Comparison of ENCODE assay signal across 7 mouse cellular contexts in the genomic region with DNA sequence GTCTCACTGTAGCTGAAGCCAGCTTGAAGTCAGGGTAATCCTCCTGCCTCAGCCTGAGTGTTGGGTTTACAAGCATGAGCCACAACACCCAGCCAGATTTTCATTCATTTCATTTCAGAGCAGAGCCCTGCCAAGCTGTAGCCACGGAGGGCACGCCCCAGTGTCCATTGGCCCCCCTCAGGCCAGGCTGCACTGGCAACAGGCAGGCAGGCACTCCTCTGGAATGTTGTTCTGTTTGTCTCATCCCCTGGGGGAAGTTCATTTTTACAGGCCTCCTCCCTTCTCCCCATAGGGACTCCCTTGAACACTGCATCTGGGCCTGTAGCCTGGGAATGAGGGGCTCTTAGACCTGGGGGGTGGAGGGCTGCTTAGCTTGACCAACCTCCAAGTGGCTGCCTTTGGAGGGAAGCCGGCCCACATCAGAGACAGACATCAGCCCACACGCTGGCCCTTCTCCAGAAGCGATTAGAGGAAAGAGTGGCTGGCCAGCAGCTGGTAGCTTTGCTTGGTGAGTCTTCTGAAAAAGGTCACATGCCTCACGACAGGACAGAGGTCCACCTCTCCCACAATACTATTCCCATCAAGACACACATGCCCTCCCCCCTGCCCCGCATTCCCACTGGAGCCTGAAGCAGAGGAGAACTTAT. TPM values are rescaled to one million over a fixed set of nuclear protein-coding genes. Genes with fewer than 3 reads are reported as not detected.
DNase-seq lines count a peak whose midpoint lies in the region; ATAC-seq lines count a peak whose summit lies in the region.

No protein-coding gene starts in this region.

- H3K4me1 ChIP-seq in kidney, embryonic 14.5 days (ENCODE audit: control insufficient read depth, insufficient read depth, low read length), result peaks cover 49% of the 10 kb centered on the region
- peaks cover 92% of the 10 kb centered on the region for H3K4me1 ChIP-seq in lung, embryonic 15.5 days
- H3K4me1 ChIP-seq in stomach, embryonic 14.5 days (ENCODE audit: control insufficient read depth, insufficient read depth, low read length), result peaks cover 64% of the 10 kb centered on the region

- H3K36me3 ChIP-seq in kidney, embryonic 14.5 days (ENCODE audit: control insufficient read depth, insufficient read depth, low read length), result peaks cover 3% of the 10 kb centered on the region; the same call in 1 of the 2 replicates
- H3K36me3 ChIP-seq in lung, embryonic 15.5 days, result no peaks in the 10 kb centered on the region
- peaks cover 5% of the 10 kb centered on the region; the same call in 1 of the 2 replicates for H3K36me3 ChIP-seq in stomach, embryonic 14.5 days (ENCODE audit: control insufficient read depth, insufficient read depth, low read length)

- ATAC-seq in kidney, embryonic 14.5 days (ENCODE audit: low FRiP score, low TSS enrichment), result peak; percentile 36
- ATAC-seq in lung, embryonic 15.5 days (ENCODE audit: borderline replicate concordance, extremely low read depth, low FRiP score, low TSS enrichment), result peak; percentile 90
- ATAC-seq in stomach, embryonic 14.5 days (ENCODE audit: insufficient number of reproducible peaks, insufficient read depth, low FRiP score, low read depth), result peak; percentile 36; the same call in 1 of the 2 replicates

- 23% methylated on average over 7 of the region's 7 CpGs for WGBS in kidney, embryonic 14.5 days
- 20% methylated on average over 7 of the region's 7 CpGs for WGBS in lung, embryonic 15.5 days
- 34% methylated on average over 7 of the region's 7 CpGs for WGBS in stomach, embryonic 14.5 days

- no peaks in the 10 kb centered on the region for H3K9me3 ChIP-seq in kidney, embryonic 14.5 days (ENCODE audit: control insufficient read depth, low read length)
- no peaks in the 10 kb centered on the region for H3K9me3 ChIP-seq in lung, embryonic 15.5 days
- H3K9me3 ChIP-seq in stomach, embryonic 14.5 days (ENCODE audit: control insufficient read depth, low read depth, low read length), result no peaks in the 10 kb centered on the region

- H3K4me2 ChIP-seq in kidney, embryonic 14.5 days (replicated peaks; ENCODE audit: low read depth, low read length), result no peak overlapping the region
- H3K4me2 ChIP-seq in lung, embryonic 15.5 days, result peak overlapping the region; percentile 26; the same call in 1 of the 2 replicates
- H3K4me2 ChIP-seq in stomach, embryonic 14.5 days (replicated peaks; ENCODE audit: low read depth, low read length), result no peak overlapping the region

- peak overlapping the region; percentile 64; the same call in 1 of the 2 replicates for H3K27ac ChIP-seq in kidney, embryonic 14.5 days (ENCODE audit: low read depth, low read length)
- H3K27ac ChIP-seq in lung, embryonic 15.5 days, result peak overlapping the region; percentile 92
- H3K27ac ChIP-seq in stomach, embryonic 14.5 days (ENCODE audit: low read length), result peak overlapping the region; percentile 58; the same call in 1 of the 2 replicates

- H3K9ac ChIP-seq in kidney, embryonic 14.5 days (ENCODE audit: low read depth, low read length), result no peak overlapping the region
- no peak overlapping the region; the same call in 1 of the 2 replicates for H3K9ac ChIP-seq in lung, embryonic 15.5 days
- no peak overlapping the region for H3K9ac ChIP-seq in stomach, embryonic 14.5 days (replicated peaks; ENCODE audit: low read depth, low read length)

- no peaks in the 10 kb centered on the region for H3K27me3 ChIP-seq in kidney, embryonic 14.5 days (ENCODE audit: control insufficient read depth, insufficient read depth, low read length)
- no peaks in the 10 kb centered on the region for H3K27me3 ChIP-seq in lung, embryonic 15.5 days
- no peaks in the 10 kb centered on the region for H3K27me3 ChIP-seq in stomach, embryonic 14.5 days (ENCODE audit: control insufficient read depth, insufficient read depth, low read length)

- H3K4me3 ChIP-seq in kidney, embryonic 14.5 days (ENCODE audit: low read length), result no peak overlapping the region
- no peak overlapping the region for H3K4me3 ChIP-seq in lung, embryonic 15.5 days
- H3K4me3 ChIP-seq in stomach, embryonic 14.5 days (ENCODE audit: low read depth, low read length), result no peak overlapping the region

- DNase-seq in MN1 (ENCODE audit: low spot score), result peak; percentile 81
- peak; percentile 62 for DNase-seq in adrenal gland, adult 8-10 months
- peak; percentile 78 to 86 for DNase-seq in heart, adult 9 months (ENCODE audit: low spot score in 2 of 2)
- DNase-seq in urinary bladder, postnatal 10 days (ENCODE audit: low spot score), result no peak

RNA-seq across cellular contexts. Expression of gene Tmem184b, which starts 11.8 kb away (rescaled TPM):
- 10 to 100 TPM; 39.1 to 76.8 (median 65.3) TPM for total RNA-seq in adrenal gland, adult 8-10 months (2022)
- 45.8 and 63.1 TPM in 2 replicates for polyA plus RNA-seq in kidney, embryonic 14.5 days (2014; fragmentation: Nextera tagmentation; extraction: Ambion mirVana)
- 76.4 and 76.5 TPM in 2 replicates for polyA plus RNA-seq in lung, embryonic 15.5 days (2015; fragmentation: Nextera tagmentation; extraction: Ambion mirVana)
- 51.2 and 64.3 TPM in 2 replicates for polyA plus RNA-seq in stomach, embryonic 14.5 days (2014; fragmentation: Nextera tagmentation; extraction: Ambion mirVana)

RNA-seq across cellular contexts. Expression of gene Maff, which starts 45.1 kb away (rescaled TPM):
- total RNA-seq in adrenal gland, adult 8-10 months (2022), result 1 to 10 TPM; 5.2 to 6.7 (median 6.1) TPM
- polyA plus RNA-seq in kidney, embryonic 14.5 days (2014; fragmentation: Nextera tagmentation; extraction: Ambion mirVana), result 3.4 and 3.6 TPM in 2 replicates
- 4.8 and 5.3 TPM in 2 replicates for polyA plus RNA-seq in lung, embryonic 15.5 days (2015; fragmentation: Nextera tagmentation; extraction: Ambion mirVana)
- 4.2 and 6.1 TPM in 2 replicates for polyA plus RNA-seq in stomach, embryonic 14.5 days (2014; fragmentation: Nextera tagmentation; extraction: Ambion mirVana)

Comparison
In these comparisons a context has a peak if more than half of its experiments do, and no peak if none do; other contexts are left out.
1. ATAC-seq: peak in every context shown above with its lines; median percentile 90 in lung, embryonic 15.5 days; 36 in kidney, embryonic 14.5 days; 36 in stomach, embryonic 14.5 days.